Mouse (Mus musculus): Measurements from ENCODE around the gene Il17a. TPM values are rescaled to one million over a fixed set of nuclear protein-coding genes. Genes with fewer than 3 reads are reported as not detected.
"Not testable (repeated sequence)": the region's sequence is repeated elsewhere in the genome, so short reads cannot be mapped to it uniquely, and the experiment has no call there.

The Il17a gene
- total RNA-seq (2021): not detected
- long read RNA-seq, experiment 1: 0 reads
- long read RNA-seq, experiment 2: 0 reads

- DNase-seq (ENCODE audit: low spot score in 2 of 2): no peak
Measured at GRCm38 (mm10) chr1:20730903-20731302, at the start of gene Il17a. TSS of gene Il17a (plus strand) at chr1:20730905.

GRCm38 (mm10) chr1:20682849-20683248, 47.9 kb upstream of the Il17a start:
- DNase-seq (ENCODE audit: low spot score in 2 of 2): no peak

- no peak for DNase-seq (ENCODE audit: low spot score in 2 of 2)
Measured at GRCm38 (mm10) chr1:20683386-20683785, 47.3 kb upstream of the Il17a start.

GRCm38 (mm10) chr1:20683853-20684252, 46.9 kb upstream of the Il17a start:
- no peak for DNase-seq (ENCODE audit: low spot score in 2 of 2)

- no peak for DNase-seq (ENCODE audit: low spot score in 2 of 2)
Measured at GRCm38 (mm10) chr1:20684403-20684802, 46.3 kb upstream of the Il17a start.

GRCm38 (mm10) chr1:20685393-20685792, 45.3 kb upstream of the Il17a start:
- DNase-seq (ENCODE audit: low spot score in 2 of 2): no peak

- no peak for DNase-seq (ENCODE audit: low spot score in 2 of 2)
Measured at GRCm38 (mm10) chr1:20685907-20686306, 44.8 kb upstream of the Il17a start.

- no peak for DNase-seq (ENCODE audit: low spot score in 2 of 2)
Measured at GRCm38 (mm10) chr1:20691336-20691735, 39.4 kb upstream of the Il17a start.

GRCm38 (mm10) chr1:20693634-20694313, 36.9 kb upstream of the Il17a start:
- DNase-seq (ENCODE audit: low spot score in 2 of 2): no peak

GRCm38 (mm10) chr1:20700011-20700410, 30.7 kb upstream of the Il17a start:
- no peak for DNase-seq (ENCODE audit: low spot score in 2 of 2)

GRCm38 (mm10) chr1:20736572-20736971, 5.9 kb downstream of the Il17a start:
- no peak for DNase-seq (ENCODE audit: low spot score in 2 of 2)

GRCm38 (mm10) chr1:20738483-20738882, 7.8 kb downstream of the Il17a start:
- no peak for DNase-seq (ENCODE audit: low spot score in 2 of 2)

GRCm38 (mm10) chr1:20740496-20740998, 9.8 kb downstream of the Il17a start:
- no peak for DNase-seq (ENCODE audit: low spot score in 2 of 2)

- no peak for DNase-seq (ENCODE audit: low spot score in 2 of 2)
Measured at GRCm38 (mm10) chr1:20754439-20754838, 23.7 kb downstream of the Il17a start.

GRCm38 (mm10) chr1:20757586-20757985, 26.9 kb downstream of the Il17a start:
- no peak for DNase-seq (ENCODE audit: low spot score in 2 of 2)

GRCm38 (mm10) chr1:20759799-20760198, 29.1 kb downstream of the Il17a start:
- DNase-seq (ENCODE audit: low spot score in 2 of 2): no peak

GRCm38 (mm10) chr1:20760331-20760730, 29.6 kb downstream of the Il17a start:
- DNase-seq (ENCODE audit: low spot score in 2 of 2): no peak

GRCm38 (mm10) chr1:20761411-20761810, 30.7 kb downstream of the Il17a start:
- no peak for DNase-seq (ENCODE audit: low spot score in 2 of 2)

- no peak for DNase-seq (ENCODE audit: low spot score in 2 of 2)
Measured at GRCm38 (mm10) chr1:20766526-20766925, 35.8 kb downstream of the Il17a start.

GRCm38 (mm10) chr1:20774026-20774730, 43.5 kb downstream of the Il17a start:
- DNase-seq (ENCODE audit: low spot score in 2 of 2): not testable (repeated sequence)

GRCm38 (mm10) chr1:20778366-20778765, 47.7 kb downstream of the Il17a start:
- no peak for DNase-seq (ENCODE audit: low spot score in 2 of 2)
